Mouse (Mus musculus) Muller cell, postnatal 12 days (primary cell): Measurements from ENCODE around the gene Bmp6.

ENCODE experiments used
- DNase-seq: peaks from one replicate; pipeline ENCODE4 v3.0.0-alpha.2; 2015; ENCODE audit errors: inconsistent ontology term

Bmp6 gene

GRCm38 (mm10) chr13:38429671-38430070 lies 84.8 kb downstream of the Bmp6 start:
- no peak for DNase-seq

- no peak for DNase-seq
These were observed 85.2 kb downstream of the Bmp6 start for GRCm38 (mm10) chr13:38430075-38430474.

GRCm38 (mm10) chr13:38434831-38435230 lies 89.9 kb downstream of the Bmp6 start:
- DNase-seq: no peak

GRCm38 (mm10) chr13:38437930-38438329 lies 93.0 kb downstream of the Bmp6 start:
- peak; percentile 16 for DNase-seq

DNA sequence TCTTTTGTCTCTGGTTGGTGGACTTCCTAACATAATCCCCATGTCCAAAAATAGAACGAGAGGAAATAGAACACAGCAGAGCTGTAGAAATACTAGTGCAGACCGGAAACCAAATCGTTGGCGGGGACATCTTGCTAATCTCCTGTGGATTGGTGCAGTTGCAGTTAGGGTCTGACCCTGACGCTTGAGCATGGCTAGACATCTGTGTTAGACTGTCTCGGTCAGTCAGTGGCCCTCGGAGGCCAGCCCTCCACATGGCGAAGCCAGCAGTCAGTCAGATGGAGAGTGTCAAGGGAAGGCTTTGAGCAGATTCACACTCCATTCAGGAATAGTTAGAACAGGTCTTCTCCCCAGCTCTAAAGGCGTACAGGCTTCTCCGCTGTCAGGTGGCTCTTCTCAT lies 95.3 kb downstream of the Bmp6 start:
- DNase-seq: no peak

DNA sequence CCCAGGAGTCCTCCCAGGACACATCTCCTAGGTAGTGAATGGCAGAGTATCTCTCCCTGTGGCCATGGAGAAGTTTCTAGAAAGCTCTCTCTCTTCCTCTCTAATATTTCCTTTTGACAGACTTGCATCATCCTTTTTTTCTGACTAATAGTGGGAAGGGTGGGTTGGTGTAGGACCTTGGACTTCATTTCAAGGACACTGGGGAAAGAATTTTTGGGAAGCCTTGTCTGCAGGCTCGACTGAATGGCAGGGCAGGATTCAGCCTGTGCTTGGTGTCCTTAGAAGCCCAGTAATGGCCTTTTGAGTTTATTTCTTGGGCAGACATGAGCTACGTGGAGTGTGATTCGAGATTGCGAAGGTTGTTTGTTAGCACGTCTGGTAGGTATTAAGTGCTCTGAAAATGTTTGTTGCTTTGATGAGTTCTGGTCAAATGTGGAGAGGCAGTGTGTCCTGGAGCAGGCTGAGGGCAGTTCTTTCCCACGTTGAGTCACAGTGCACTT lies 103.7 kb downstream of the Bmp6 start:
- DNase-seq: no peak

DNA sequence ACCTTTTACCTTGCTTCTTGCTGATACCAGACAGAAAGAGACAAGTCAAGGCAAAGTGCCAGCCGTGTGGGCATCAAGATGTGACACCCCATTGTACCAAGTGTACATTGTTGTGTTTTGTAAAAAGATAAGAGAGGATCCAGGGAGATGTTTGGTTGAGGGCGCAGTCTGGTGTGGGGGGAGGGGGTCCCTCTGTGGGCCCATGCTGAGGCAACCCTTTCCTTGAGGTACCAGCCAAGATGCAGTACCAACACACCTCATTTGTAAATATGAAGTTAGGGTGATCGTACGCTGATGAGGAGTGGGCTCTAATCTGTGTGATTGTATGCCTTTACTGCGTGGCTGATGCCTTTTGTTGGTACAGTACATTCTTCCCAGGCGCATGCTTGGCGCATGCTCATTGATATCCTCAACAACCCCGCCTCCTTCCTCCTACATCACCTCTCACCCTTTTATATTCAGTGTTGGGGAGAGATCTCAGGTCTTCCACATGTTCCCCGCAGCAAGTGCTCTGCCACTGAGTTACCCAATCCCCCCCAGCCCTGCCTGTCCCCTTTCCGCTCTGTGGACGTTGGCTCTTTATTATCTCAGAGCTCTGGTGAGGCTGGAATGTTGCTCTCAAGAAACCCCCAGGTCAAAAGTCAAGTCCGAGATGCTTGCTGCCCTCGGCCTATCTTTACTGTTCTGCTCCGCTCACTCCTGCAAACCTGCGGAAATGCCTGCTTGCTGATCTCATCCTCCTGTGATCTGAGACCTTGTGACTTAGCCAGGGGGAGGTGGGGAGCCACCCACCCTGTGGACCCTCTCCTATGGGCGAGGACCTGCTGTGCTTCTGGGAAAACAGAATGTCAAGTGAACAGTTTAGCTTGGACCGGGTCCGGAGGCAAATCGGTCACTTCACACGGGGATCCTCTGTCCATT lies 105.4 kb downstream of the Bmp6 start:
- peak; percentile 83 for DNase-seq

GRCm38 (mm10) chr13:38451446-38451845 lies 106.5 kb downstream of the Bmp6 start:
- DNase-seq: no peak

GRCm38 (mm10) chr13:38463410-38463809 lies 118.5 kb downstream of the Bmp6 start:
- no peak for DNase-seq

GRCm38 (mm10) chr13:38470882-38471281 lies 126.0 kb downstream of the Bmp6 start:
- DNase-seq: no peak

- DNase-seq: no peak
These were observed 127.7 kb downstream of the Bmp6 start for GRCm38 (mm10) chr13:38472636-38473035.

DNA sequence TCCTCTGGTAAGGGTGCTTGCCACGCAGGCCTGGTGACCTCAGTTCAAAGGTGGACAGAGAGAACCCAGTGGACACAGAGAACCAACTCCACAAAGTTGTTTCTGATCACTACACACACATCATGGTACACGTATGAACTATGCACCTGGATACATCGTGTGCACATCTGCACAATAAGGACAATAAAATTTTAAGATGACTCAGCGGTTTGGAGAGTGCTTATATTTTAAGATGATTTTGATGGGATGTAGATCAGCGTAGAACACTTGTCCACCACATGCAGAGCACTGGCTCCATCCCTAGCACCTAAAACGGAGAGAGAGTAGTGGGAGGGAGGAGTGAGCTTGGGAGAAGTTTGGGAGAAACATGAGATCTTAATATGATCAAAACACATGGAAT lies 128.6 kb downstream of the Bmp6 start:
- DNase-seq: no peak

- no peak for DNase-seq
These were observed 132.0 kb downstream of the Bmp6 start for GRCm38 (mm10) chr13:38476936-38477335.

- no peak for DNase-seq
These were observed 136.1 kb downstream of the Bmp6 start for GRCm38 (mm10) chr13:38481021-38481420.

DNA sequence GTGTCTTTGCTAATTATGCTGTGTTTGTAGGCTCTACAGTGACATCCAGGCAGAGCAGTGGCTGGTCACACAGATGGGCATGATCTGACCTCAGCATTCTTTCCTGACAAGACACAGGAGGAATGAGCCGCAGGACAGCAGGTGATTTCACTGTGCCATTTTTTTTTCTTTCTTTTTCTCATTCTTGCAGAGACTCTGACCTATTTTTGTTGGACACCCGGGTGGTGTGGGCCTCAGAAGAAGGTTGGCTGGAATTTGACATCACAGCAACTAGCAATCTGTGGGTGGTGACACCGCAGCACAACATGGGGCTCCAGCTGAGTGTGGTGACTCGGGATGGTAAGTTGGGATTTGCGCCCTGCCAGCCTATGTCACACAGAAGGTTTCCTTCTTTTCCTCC lies 139.8 kb downstream of the Bmp6 start:
- DNase-seq: peak; percentile 91

DNA sequence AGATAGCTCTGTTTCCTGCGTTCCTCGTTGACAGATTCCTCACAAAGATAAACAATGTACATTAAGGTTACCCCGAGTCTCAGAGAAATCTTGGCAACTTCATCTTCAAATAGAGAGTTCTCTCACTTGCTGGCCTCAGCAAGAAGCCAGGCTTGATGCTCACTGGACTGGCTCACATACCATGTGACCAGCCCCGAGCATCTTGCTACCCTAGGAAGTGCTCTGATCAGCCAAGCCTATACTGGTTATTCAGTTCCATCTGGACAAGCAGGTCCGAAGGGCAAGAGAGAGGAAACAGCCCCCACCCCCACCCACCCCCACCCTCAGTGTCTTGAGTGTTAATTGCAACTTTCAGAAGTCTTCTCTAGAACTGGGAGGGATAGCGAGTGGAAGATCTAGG lies 141.9 kb downstream of the Bmp6 start:
- no peak for DNase-seq

DNA sequence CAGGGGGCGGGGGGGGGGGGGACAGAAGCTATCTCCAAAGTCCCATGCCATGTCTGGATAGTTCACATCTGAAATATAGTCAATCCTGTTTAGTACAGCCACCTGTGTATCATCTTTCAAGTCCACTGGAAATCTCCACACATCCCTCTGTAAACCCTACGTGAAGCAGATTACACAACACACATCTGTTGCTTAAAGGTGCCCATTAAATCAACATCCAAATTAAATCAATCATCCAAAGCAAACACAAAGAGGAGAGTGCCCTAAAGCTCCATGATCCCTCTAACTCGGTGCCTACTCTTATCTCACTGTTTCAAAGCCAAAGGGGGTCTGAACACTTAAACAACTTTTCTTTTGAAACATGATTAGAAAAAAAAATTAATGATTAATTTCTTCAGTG lies 151.8 kb downstream of the Bmp6 start:
- DNase-seq: no peak

- no peak for DNase-seq
These were observed 156.4 kb downstream of the Bmp6 start for GRCm38 (mm10) chr13:38501314-38501713.

DNA sequence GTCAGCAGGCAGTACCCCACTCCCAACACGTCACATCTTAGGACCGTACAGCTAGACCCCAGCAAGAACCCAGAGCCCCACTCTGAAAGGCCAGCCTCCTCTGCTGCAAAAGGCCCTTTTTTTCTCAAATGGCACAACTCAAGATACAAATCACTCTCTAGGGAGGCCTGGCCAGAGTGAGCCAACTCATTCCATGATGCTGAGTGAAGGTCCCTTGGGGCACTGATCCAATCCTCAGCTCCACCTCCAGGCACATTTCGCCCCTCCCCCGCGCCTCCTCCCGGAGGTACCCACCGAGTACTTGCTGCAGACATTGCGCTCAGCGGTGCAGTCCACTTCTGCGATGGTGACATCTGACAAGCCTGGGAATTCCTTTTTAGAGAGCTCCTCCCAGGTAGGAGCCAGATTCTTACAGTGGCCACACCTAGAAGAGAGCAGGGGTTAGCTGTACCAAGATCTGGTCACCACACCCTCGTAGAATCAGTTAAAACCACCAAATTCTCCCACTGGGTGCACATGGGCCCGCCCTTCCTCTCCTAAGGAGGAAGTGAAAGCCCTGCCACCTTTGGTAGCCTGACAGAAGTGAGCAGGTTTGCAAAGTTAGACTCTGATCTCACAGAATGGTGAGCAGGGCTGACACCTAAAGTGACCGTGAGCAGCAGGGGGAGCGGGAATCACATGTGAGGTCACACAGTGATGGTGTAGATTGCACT lies 158.4 kb downstream of the Bmp6 start:
- DNase-seq: no peak

DNA sequence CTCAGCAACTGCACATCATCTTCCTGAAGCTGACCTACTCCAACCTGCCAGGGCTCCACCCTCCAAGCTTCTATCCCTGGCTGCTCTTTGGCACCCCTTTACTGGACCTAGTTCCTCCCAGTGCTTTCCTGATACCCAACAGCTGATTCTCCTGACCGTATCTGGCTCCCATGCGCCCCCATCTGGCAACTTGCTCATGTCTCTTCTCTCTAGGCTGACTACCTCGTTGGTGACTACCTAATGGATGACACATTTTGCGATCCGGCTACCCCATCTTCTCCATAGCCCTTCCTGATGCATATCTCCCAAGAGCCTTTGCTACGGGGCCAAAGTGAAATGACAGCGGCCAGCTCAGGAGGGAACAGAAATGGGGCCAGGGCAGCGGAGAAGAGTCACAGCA lies 161.4 kb downstream of the Bmp6 start:
- peak; percentile 36 for DNase-seq

DNA sequence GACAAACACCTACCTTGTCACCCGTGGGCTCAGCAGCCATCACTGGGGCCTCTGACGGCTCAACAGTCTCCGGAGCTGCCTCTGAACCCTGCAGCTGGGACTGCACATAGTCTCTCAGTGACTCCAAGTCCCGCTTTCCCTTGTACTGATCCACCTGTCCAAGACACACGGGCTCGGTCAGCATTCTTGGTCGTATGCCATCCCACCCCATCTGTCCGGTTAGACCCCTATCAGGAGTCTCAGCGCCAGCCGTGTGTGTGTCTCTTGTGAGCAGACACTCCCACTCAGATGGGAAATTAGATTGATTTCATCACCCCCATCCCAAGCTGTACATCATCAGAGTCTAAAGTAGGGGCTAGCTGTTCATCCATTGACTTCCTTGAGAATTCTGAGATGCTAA lies 162.0 kb downstream of the Bmp6 start:
- no peak for DNase-seq

DNA sequence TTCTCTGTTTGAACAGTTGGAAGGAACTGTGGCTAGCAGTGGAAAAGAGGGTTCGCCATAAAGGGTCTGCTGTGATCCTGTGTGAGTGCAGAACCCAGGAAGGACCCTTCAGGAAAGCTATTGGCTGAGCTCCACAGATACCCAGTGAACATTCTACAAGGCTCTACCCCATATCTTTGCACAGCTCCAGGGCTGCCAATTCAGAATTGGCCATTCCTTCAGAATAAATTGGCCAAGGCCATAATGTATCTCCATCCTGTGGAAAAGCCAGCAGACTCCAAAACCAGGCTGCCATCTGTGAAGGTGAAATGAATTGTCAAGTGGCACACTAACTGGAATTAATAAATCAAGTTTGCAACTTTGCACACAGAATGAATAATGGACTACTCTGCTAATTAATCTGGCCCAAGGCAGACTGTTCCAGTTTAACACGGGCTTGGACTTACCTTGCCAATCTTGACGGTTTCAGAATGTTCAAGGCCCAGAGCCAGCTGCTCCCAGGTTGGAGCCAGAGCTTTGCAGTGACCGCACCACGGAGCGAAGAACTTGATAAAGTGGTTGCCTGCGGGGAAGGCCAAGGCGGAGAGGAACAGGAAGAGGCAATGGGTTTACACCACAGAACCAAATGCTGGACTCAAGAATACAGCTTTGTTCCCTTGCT lies 164.9 kb downstream of the Bmp6 start:
- no peak for DNase-seq
